Mouse (Mus musculus) midbrain, embryonic 14.5 days (tissue): ENCODE measurements around the gene Mss51. TPM values are rescaled to one million over a fixed set of nuclear protein-coding genes. Genes with fewer than 3 reads are reported as not detected.

Source experiments
- polyA plus RNA-seq: library from polyadenylated mRNA; unstranded; fragments of >200 nt; fragmentation: Nextera tagmentation; extraction: Ambion mirVana; gene quantifications from 2 replicates; pipeline ENCODE4 v1.2.1, GENCODE M21; 2014

Gene Mss51
- polyA plus RNA-seq, 1 experiment from 2014 or later, result 0.49 TPM

Other genes starting within 250 kb of the Mss51 start
- not detected in 2 replicates for gene Kcnk16, start 227.7 kb downstream of the Mss51 start, polyA plus RNA-seq
- 10.2 and 10.7 TPM in 2 replicates for gene Nudt13, start 202.2 kb downstream of the Mss51 start, polyA plus RNA-seq
- gene Ecd, start 148.8 kb downstream of the Mss51 start, polyA plus RNA-seq, result 43.7 and 55.1 TPM in 2 replicates
- 37.1 and 46.6 TPM in 2 replicates for gene Fam149b, start 148.7 kb downstream of the Mss51 start, polyA plus RNA-seq
- 89.1 and 119 TPM in 2 replicates for gene Dnajc9, start 108.0 kb downstream of the Mss51 start, polyA plus RNA-seq
- gene Mrps16, start 103.3 kb downstream of the Mss51 start, polyA plus RNA-seq, result 62.8 and 68.3 TPM in 2 replicates
- gene Cfap70, start 44.7 kb downstream of the Mss51 start, polyA plus RNA-seq, result 0.38 and 1.00 TPM in 2 replicates
- gene Anxa7, start 16.8 kb downstream of the Mss51 start, polyA plus RNA-seq, result 9.4 and 11.6 TPM in 2 replicates
- 119 and 122 TPM in 2 replicates for gene Ppp3cb, start 49.7 kb upstream of the Mss51 start, polyA plus RNA-seq
- gene Usp54, start 144.2 kb upstream of the Mss51 start, polyA plus RNA-seq, result 10.9 and 14.5 TPM in 2 replicates
- gene Myoz1, start 159.6 kb upstream of the Mss51 start, polyA plus RNA-seq, result not detected in 2 replicates
- gene Synpo2l, start 171.5 kb upstream of the Mss51 start, polyA plus RNA-seq, result 0.09 TPM in 2 replicates
- 54.0 and 81.5 TPM in 2 replicates for gene Sec24c, start 177.4 kb upstream of the Mss51 start, polyA plus RNA-seq
- gene Fut11, start 198.1 kb upstream of the Mss51 start, polyA plus RNA-seq, result 17.9 and 22.2 TPM in 2 replicates
- gene Chchd1, start 206.1 kb upstream of the Mss51 start, polyA plus RNA-seq, result 188 and 214 TPM in 2 replicates
- gene Zswim8, start 210.7 kb upstream of the Mss51 start, polyA plus RNA-seq, result 47.7 and 57.3 TPM in 2 replicates
- 14.5 and 20.5 TPM in 2 replicates for gene Ndst2, start 237.7 kb upstream of the Mss51 start, polyA plus RNA-seq